Comparison of ENCODE assay signal across 7 mouse cellular contexts in genomic region chr6:56361348-56362127, GRCm38 (mm10).
DNase-seq lines count a peak whose midpoint lies in the region; ATAC-seq lines count a peak whose summit lies in the region.

No protein-coding gene starts in this region.

- H3K9ac ChIP-seq in limb, embryonic 12.5 days (replicated peaks): peak overlapping the region; percentile 52

- no peaks in the 10 kb centered on the region for H3K36me3 ChIP-seq in limb, embryonic 12.5 days

- peaks cover 17% of the 10 kb centered on the region for H3K4me1 ChIP-seq in limb, embryonic 12.5 days (replicated peaks)

- H3K4me3 ChIP-seq in limb, embryonic 12.5 days (replicated peaks): peak overlapping the region; percentile 38

- 1% methylated on average over 19 of the region's 19 CpGs for WGBS in limb, embryonic 12.5 days

- peak overlapping the region; percentile 74 for H3K4me2 ChIP-seq in limb, embryonic 12.5 days

- no peak overlapping the region for H3K27ac ChIP-seq in limb, embryonic 12.5 days

- ATAC-seq in limb, embryonic 12.5 days (ENCODE audit: insufficient number of reproducible peaks, insufficient read depth, low FRiP score, low TSS enrichment, low read depth): peak; percentile 64; the same call in 1 of the 2 replicates
- no peak for ATAC-seq in erythroblast, adult 5-6 weeks (replicated peaks; ENCODE audit: low FRiP score, poor library complexity, severe bottlenecking)
- no peak for ATAC-seq in megakaryocyte progenitor cell, adult 5-6 weeks (replicated peaks; ENCODE audit: poor library complexity)

- no peaks in the 10 kb centered on the region for H3K9me3 ChIP-seq in limb, embryonic 12.5 days

- DNase-seq in ES-CJ7 (ENCODE audit: low read depth, low spot score): peak; percentile 7
- peak; percentile 63 for DNase-seq in cerebellum, adult 11-12 months
- peak; percentile 5 for DNase-seq in forelimb bud, embryonic 11.5 days (ENCODE audit: low read depth, low spot score)
- DNase-seq in right cerebral cortex, postnatal 10 days (ENCODE audit: low spot score in 2 of 2): no peak

- peaks cover 35% of the 10 kb centered on the region for H3K27me3 ChIP-seq in limb, embryonic 12.5 days

Comparison
In these comparisons a context has a peak if more than half of its experiments do, and no peak if none do; other contexts are left out.
1. DNase-seq: peak in ES-CJ7 (single experiment), cerebellum, adult 11-12 months (single experiment) and forelimb bud, embryonic 11.5 days (single experiment); none in right cerebral cortex, postnatal 10 days (0 of 2).